Mouse (Mus musculus): ENCODE data around the gene Lamb3. TPM values are rescaled to one million over a fixed set of nuclear protein-coding genes. Genes with fewer than 3 reads are reported as not detected.
A peak's percentile ranks its signal among the peaks of the same experiment; 100 is the strongest.

Lamb3 gene
- polyA plus RNA-seq, 1 experiment from 2014 or later: 0.62 TPM

- peak; percentile 78 for ATAC-seq
- H3K36me3 ChIP-seq: no peaks in the 10 kb centered on the region
- no peak overlapping the region for H3K4me2 ChIP-seq (replicated peaks)
- H3K27me3 ChIP-seq: 0 out of 2 replicates have a peak, but pooled peaks cover 5% of the 10 kb centered on the region
- no peak overlapping the region for H3K4me3 ChIP-seq (replicated peaks)
- 5% methylated on average over 3 of the region's 3 CpGs for WGBS
- H3K9ac ChIP-seq (replicated peaks): no peak overlapping the region
- no peaks in the 10 kb centered on the region for H3K9me3 ChIP-seq
- peak overlapping the region; percentile 77 for H3K27ac ChIP-seq
- peaks cover 47% of the 10 kb centered on the region for H3K4me1 ChIP-seq (replicated peaks)
Measured at GRCm38 (mm10) chr1:193389505-193389904, 182.0 kb downstream of the Lamb3 start.

DNA sequence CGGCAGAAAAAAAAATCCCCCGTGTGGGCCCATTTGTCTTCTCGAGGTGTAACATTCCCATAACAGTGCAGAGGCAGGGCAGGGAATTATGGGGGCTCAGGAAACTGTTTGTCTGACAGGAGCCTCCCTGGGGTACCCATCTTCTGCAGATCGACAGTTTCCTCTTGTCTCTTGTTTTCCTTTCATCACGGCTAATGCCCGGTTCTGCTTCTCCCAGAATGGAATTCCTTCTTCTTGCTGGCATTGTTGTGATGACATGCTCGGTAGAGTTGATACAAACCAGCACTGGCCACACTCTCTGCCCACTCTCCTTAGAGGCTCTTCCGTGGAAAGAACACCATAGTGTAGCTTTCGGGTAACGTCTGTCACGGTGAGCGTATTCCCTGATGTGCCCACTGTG is 182.5 kb downstream of the Lamb3 start:
- no peak for ATAC-seq
- H3K36me3 ChIP-seq: no peaks in the 10 kb centered on the region
- no peak overlapping the region for H3K4me2 ChIP-seq (replicated peaks)
- peak overlapping the region; percentile 77 for H3K27ac ChIP-seq
- H3K4me3 ChIP-seq (replicated peaks): no peak overlapping the region
- H3K27me3 ChIP-seq: 0 out of 2 replicates have a peak, but pooled peaks cover 5% of the 10 kb centered on the region
- no peaks in the 10 kb centered on the region for H3K9me3 ChIP-seq
- H3K9ac ChIP-seq (replicated peaks): no peak overlapping the region
- peaks cover 47% of the 10 kb centered on the region for H3K4me1 ChIP-seq (replicated peaks)
- 26% methylated on average over 12 of the region's 12 CpGs for WGBS

DNA sequence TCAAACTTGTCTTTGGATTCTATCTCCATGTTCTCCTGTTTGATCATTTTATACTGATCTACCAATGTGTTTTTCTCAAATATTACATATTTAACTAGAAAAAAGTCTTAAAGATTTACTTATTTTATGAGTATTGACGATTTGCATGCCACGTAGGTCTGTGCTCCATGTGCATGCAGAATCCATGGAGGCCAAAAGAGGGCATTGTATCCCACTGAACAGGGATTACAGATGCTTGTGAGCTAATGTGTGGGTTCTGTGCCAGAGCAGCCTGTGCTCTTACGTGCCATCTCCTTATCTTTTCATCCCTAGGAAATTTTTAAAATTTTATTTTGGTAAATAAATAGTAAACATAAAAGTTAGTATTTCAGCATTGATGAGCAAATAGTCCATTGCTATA is 184.8 kb downstream of the Lamb3 start:
- H3K4me1 ChIP-seq (replicated peaks): peaks cover 31% of the 10 kb centered on the region
- no peaks in the 10 kb centered on the region for H3K36me3 ChIP-seq
- ATAC-seq: no peak
- 86% methylated on average over 3 of the region's 3 CpGs for WGBS
- no peak overlapping the region for H3K4me3 ChIP-seq (replicated peaks)
- no peak overlapping the region for H3K27ac ChIP-seq
- H3K9ac ChIP-seq (replicated peaks): no peak overlapping the region
- no peak overlapping the region for H3K4me2 ChIP-seq (replicated peaks)
- H3K27me3 ChIP-seq: 0 out of 2 replicates have a peak, but pooled peaks cover 3% of the 10 kb centered on the region
- no peaks in the 10 kb centered on the region for H3K9me3 ChIP-seq

Other genes with a start within 250 kb of the Lamb3 start
- 7.4 and 8.9 TPM in 2 replicates for gene Syt14, start 171.9 kb upstream of the Lamb3 start, polyA plus RNA-seq (2015; fragmentation: Nextera tagmentation; extraction: Ambion mirVana)
- gene Diexf, start 77.4 kb upstream of the Lamb3 start, polyA plus RNA-seq (2015; fragmentation: Nextera tagmentation; extraction: Ambion mirVana): 8.7 and 10.2 TPM in 2 replicates
- 0.62 and 0.74 TPM in 2 replicates for gene Irf6, start 54.6 kb upstream of the Lamb3 start, polyA plus RNA-seq (2015; fragmentation: Nextera tagmentation; extraction: Ambion mirVana)
- 14.2 and 15.4 TPM in 2 replicates for gene A130010J15Rik, start 39.7 kb upstream of the Lamb3 start, polyA plus RNA-seq (2015; fragmentation: Nextera tagmentation; extraction: Ambion mirVana)
- 1.1 and 1.2 TPM in 2 replicates for gene Traf3ip3, start 6.0 kb upstream of the Lamb3 start, polyA plus RNA-seq (2015; fragmentation: Nextera tagmentation; extraction: Ambion mirVana)
- not detected in 2 replicates for gene Hsd11b1, start 56.4 kb downstream of the Lamb3 start, polyA plus RNA-seq (2015; fragmentation: Nextera tagmentation; extraction: Ambion mirVana)
- gene G0s2, start 65.5 kb downstream of the Lamb3 start, polyA plus RNA-seq (2015; fragmentation: Nextera tagmentation; extraction: Ambion mirVana): 7.7 and 10.2 TPM in 2 replicates
- gene Camk1g, start 162.6 kb downstream of the Lamb3 start, polyA plus RNA-seq (2015; fragmentation: Nextera tagmentation; extraction: Ambion mirVana): 42.5 and 43.0 TPM in 2 replicates

Data from midbrain, embryonic 13.5 days (tissue).